Mouse (Mus musculus): ENCODE data around the gene Qars. TPM values are rescaled to one million over a fixed set of nuclear protein-coding genes. Genes with fewer than 3 reads are reported as not detected.

The Qars gene
- total RNA-seq (2021) = 10 to 100 TPM; 93.1 to 96.0 TPM
- long read RNA-seq, experiment 1, transcript Qars-201 (24 exons, 2,800 nt) = major isoform, 47 of 61 reads
- long read RNA-seq, experiment 1, partial matches to known transcripts = 10 of 61 reads
- long read RNA-seq, experiment 1, other reads (novel, unspliced or antisense) = 4 of 61 reads
- long read RNA-seq, experiment 2, transcript Qars-201 (24 exons, 2,800 nt) = major isoform, 65 of 81 reads
- long read RNA-seq, experiment 2, partial matches to known transcripts = 10 of 81 reads
- long read RNA-seq, experiment 2, other reads (novel, unspliced or antisense) = 6 of 81 reads

DNA sequence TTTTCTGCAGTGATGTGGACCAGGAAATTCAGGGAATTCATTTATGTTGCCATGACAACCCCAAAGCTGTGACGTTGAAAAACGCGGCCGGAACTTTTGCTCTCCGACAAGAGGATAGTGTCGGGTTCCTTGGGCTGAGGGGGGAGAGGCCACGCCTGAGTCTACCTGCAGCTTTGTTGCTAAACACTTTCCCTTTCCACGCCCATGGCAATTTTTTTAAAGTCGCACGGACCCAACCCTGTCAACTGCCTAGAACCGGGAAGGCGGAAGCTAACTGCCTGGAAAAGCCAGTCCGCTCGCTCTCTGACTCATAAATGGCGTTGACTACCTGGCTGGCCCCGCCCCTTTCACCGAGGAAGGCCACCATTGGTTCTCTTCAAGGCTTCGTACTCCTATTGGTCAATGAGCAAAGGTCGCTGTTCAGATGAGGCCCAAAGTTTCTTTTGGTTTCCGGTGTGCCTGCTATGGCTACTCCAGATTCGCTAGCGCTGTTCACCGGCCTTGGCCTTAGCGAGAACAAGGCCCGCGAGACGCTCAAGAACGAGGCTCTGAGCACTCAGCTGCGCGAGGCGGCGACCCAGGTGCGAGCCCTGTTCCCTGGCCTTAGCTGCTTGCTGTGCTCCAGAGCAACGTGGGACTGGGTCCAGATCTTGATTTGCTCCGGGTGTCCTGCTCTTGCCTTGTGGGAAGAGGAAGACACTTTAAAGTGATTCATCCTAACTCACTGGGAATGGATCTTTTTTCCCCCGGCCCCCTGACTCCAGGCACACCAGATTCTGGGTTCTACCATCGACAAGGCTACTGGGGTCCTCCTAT is at the start of gene Qars:
TSS of gene Qars (plus strand) at position 88 of the 816 bp plus-strand sequence.
- peak; percentile 78 to 92 for DNase-seq (ENCODE audit: low spot score in 2 of 2)

DNA sequence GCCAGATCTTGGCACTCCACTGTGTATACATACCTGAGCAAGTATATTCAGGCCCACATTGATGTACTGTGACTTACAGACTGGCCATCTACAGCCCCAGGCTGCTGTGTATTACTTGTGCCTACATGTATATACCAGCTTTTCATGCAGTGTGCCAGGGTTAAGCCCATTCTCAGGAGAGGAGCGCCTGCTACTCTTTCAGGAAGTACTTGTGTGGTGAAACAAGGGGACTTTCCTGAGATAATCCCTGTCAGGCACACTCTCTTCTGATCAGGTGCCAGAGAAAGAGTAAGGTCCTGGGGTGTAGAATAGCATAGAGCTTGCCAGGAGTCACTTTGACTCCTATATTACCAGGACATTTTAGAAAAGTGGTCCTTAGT is 47.6 kb upstream of the Qars start:
- no peak for DNase-seq (ENCODE audit: low spot score in 2 of 2)

DNA sequence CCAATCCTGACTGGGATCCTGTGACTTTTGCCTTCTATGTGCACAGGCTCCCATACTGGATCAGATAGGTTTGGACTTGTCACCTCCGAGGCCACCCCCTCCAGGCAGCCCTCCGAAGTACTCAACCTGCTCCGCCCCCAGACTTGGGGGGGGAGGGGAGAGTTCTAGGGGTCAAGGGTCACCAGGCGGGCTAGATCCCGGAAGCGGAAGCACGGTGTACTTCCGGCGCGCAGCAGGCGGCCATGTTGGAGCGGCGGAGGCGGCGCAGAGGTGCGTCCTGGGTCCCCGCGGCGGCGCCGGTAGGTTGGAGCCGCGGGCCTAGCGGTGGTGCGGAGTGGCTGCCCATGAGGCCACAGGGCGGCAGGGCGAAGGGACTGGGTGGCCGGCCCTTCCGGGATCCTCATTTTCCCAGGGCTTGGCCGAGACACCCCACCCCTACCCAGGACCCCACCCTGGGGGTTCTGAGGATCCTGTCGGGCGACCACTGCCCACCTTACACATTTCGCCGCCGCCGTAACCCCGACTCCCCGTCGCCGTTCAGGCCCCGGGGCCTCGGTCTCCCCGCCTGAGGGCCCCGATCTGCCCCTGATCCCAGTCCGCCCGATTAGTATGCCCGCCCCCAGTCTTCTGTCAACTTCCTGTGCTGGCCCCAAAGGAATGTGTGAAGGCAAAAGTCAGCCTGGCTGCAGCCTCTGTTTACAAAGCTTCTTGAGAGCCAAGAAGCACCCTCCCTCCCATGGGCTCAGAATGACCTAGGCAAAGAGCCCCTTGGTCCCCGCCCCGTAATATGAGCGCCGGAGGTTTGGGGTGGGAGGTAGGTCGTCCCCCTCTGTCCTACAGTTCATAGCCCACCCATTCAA is 47.0 kb upstream of the Qars start, which contains the start of gene Ccdc71:
TSS of gene Ccdc71 (plus strand) at position 209 of the 860 bp plus-strand sequence.
- DNase-seq (ENCODE audit: low spot score in 2 of 2) = peak; percentile 77 to 83

DNA sequence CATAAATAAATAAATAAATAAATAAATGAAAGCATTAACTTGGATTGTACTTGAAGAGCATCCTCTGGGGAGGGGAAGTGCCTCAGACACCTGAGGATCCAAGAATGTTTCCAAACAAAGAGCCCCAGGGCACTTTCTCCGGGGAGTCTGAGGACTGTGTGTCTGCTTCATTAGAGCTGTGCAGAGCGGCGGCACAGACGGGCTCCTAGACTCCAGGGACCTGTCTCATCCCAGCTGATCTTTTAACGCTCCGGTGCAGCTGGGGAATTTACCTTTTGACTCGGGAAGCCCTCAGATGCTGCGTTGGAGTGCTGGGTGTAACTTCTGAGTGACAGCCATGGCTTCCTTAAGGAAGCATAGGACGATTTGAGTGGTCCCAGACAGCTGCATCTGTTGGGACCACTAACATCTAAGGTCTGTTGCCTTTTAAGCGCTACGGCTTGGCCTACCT is 46.3 kb upstream of the Qars start, which contains the start of gene Klhdc8b:
TSS of gene Klhdc8b (minus strand) at position 401 of the 451 bp plus-strand sequence.
- no peak for DNase-seq (ENCODE audit: low spot score in 2 of 2)

DNA sequence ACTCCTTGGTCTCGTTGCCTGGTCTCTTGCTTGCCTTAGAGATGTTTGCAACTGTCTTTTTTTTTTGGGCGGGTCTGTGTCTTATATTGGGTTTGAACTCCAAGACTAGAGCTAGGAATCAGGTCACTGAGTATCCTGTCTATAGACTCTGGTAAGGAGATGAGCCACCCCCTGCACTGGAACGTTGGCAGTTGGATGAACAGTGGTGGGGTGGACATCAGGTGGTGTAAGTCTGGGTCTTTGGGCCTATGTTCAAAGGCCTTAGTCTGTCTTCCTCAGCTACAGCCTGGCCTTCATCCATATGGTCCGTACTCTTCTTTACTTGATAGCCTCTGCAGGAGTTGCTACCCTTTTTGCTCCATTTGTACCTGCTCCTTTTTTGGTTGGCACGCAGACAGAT is 45.8 kb upstream of the Qars start:
- no peak for DNase-seq (ENCODE audit: low spot score in 2 of 2)

DNA sequence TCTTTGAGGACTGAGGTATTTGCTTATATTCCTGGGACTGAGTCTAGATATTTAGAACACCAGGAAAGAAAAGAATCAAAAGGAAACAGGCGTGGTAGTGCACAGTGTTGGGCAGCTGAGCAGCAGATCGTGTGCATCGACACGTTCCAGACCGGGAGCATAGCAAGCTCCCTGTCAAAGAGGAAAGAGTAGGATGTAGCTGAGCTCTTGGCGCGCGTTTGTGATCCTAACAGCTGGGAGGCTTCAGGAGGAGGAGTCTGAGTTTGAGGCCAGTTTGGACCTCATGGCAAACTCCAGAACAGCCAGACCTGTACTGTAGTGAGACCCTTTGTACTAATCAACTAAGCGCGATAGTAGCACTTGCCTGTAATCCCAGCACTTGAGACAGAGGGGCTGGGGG is 45.3 kb upstream of the Qars start:
- DNase-seq (ENCODE audit: low spot score in 2 of 2) = no peak

DNA sequence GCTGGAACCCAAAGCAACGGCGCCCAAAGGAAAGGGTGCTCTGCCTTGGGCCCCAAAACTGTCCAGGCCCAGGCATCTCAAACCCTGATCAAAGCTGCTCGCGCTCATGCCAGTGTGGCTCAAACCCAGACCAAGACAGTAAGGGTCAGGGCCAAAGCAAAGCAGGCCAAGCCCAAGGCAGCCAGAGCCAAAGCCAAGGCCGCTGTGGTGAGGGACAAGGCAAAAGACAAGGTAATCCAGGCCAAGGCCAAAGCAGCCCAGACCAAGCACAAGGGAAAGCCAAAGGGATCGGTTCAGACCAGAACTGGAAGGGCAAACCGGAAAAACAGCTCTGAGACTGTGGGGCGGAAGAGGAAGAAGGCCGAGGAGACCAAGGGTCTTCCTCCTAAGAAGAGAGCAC is 43.8 kb upstream of the Qars start:
- no peak for DNase-seq (ENCODE audit: low spot score in 2 of 2)

DNA sequence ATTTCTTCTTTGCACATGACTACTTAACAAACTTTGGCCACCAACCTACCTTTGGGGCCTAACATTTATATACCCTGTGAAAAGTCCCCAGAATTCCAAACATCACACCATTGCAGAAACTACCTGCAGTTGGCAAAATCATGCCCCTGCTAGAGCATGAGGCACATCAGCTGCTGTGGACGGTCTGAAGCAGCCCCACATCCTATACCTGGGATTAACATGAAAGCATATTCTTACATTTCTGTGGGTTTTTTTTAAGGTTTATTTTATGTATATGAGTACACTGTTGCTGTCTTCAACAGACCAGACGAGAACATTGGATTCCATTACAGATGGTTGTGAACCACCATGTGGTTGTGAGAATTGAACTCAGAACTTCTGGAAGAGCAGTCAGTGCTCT is 41.3 kb upstream of the Qars start:
- DNase-seq (ENCODE audit: low spot score in 2 of 2) = no peak

DNA sequence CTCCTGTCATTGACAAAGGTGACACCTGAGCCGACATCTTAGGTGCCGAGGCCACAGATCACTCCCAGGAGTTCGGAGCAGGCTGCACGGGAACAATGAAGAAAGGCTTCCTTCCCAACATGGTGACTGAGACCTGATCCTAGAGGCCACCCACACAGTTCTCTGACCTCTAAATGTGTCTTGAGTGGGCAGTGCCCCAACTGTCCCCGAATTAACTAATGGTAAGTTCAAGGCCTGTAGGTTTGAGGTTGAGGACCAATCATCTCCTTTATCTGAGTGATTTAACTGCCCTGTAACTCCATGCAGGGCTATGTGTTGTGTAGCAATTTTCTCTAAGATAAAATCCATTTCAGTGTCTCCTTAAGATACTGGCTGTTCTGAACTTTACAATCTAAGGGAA is 38.1 kb upstream of the Qars start:
- no peak for DNase-seq (ENCODE audit: low spot score in 2 of 2)

DNA sequence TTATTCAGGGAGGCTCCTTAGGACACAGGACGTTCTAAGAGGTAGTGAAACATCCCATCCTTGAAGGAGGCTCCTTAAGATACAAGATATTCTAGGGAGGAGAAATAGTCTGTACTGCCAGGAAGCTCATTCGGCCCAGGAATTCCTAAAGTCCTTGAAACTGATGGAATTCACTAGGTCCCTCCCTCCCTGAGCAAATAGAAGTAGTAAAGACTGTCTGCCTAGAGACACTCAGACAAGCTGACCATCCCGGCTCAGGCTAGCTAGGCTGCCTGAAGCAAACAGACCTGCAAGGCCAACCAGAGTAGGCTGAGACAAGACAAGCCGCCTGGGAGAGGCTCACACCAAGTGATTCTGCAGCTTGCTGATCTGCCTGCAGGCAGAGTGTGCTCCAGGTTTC is 37.7 kb upstream of the Qars start:
- no peak for DNase-seq (ENCODE audit: low spot score in 2 of 2)

DNA sequence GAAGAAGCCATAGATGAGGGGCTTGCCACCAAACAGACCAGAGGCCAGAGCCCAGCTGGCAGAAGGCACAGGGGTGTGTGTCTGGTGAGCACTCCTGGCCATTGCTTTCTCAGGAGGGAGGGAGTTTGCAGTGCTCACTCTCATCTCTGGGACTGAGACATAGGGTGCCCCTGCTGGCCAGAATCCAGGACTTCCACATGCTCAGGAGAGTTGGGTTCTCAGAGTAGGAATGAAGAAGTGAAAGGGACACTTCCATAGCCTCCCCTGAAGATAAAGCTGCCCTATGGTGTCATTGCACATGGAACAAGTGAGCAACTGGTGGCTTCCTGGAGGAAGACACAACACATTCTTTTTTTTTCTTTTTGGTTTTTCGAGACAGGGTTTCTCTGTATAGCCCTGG is 33.0 kb upstream of the Qars start:
- no peak for DNase-seq (ENCODE audit: low spot score in 2 of 2)

DNA sequence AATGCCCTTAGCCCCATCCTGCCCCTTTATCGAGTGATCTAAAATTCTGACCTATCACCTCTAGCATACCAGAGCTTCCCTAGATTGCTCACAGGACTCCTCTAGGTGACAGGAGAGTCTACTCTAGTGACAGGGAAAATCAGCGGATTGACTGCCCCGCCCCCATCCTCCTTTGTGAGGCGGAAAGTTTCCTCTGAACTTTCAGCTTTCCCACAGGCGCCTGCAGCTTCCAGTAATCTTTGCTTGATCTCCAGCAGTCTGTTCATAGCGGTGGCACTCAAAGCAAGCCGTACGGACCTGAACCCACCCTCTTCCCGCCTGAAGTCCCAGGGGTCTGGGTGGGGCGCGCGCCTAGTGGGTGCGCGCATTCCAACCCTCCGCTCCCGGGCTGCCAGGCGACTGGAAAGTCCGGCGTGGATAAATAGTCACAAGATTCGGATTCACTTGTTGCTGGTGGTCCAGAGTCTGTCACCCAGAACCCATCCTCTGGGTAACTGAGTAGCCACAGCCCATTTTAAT is 28.8 kb upstream of the Qars start:
- DNase-seq (ENCODE audit: low spot score in 2 of 2) = peak; percentile 80 to 89

DNA sequence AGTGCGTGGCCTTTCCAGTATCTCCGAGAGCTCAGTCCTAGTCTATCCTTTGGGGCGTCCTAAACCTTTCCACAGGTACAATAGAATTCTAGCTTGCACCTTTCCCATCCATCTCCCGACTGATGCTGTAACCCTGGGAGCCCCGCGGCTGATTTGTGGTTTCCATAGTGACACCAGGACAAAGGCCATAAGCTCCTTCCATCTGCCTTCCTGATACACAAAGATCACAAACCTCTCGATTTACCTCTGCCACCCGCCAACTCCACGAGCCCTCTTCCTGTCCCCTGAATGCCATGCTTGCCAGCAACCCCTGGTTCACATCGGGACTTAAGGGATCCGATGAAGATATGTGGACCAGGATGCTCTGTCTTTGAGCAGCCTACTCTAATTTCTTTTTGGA is 28.3 kb upstream of the Qars start:
- peak in 1 of 2 experiments; percentile 33 for DNase-seq (ENCODE audit: low spot score in 2 of 2)

DNA sequence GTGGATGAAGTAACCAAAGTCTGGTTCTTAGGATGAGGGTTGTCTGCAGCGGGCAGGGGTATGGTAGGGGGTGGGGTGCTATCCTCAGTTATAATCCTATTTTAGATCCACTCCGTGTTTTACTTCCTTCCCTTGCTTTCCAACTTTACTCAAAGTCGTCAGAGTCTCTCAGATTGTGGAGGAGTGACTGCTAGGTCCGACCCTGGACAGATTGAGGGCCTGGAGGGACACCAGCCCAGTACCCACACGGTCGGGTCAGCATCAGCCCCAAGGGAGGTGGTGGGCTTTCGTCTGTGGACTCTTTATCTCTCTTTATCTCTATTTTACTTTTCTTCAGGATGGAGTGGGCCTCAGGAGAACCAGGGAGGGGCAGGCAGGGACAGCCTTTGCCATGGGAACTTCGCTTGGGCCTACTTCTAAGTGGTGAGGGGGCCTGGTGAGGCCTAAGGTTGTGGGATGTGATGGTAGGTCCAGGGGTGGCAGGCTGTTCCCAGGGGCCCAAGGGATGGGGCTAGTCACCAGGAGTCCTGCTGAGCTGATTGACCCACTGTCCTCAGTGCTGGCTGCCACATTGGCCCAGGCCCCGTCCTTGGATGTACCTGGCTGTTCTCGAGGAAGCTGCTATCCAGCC is 27.7 kb upstream of the Qars start, which contains the start of gene Lamb2:
TSS of gene Lamb2 (plus strand) at position 16 of the 631 bp plus-strand sequence.
- DNase-seq (ENCODE audit: low spot score in 2 of 2) = peak in 1 of 2 experiments; percentile 35

DNA sequence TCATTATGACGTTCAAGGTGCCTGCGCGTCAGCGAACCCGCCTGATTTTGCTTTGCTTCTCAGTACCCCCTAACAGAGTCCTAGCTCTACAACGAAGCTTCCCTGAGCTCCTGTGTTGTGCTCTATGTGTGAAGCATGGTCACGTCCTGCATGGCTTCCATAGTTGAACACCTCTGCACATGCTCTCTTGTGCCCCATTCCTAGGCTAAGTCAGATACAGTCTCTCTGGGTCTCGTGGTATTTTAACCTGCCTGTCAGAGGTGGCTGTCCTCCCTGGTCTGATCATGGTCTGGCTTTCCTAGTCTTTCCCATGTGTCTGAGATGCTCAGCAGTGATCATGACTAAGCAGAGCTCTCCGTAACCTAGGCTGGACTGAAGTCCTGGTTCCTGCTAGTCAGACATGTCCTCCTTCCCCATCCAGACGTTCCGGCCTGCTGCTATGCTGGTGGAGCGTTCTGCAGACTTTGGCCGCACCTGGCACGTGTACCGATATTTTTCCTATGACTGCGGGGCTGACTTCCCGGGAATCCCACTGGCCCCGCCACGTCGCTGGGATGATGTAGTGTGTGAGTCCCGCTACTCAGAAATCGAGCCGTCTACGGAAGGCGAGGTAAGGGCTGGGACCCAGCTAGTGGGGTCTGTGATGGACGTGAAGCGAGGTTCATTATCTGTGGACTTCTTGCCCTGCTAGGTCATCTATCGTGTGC is 26.5 kb upstream of the Qars start:
- no peak for DNase-seq (ENCODE audit: low spot score in 2 of 2)

DNA sequence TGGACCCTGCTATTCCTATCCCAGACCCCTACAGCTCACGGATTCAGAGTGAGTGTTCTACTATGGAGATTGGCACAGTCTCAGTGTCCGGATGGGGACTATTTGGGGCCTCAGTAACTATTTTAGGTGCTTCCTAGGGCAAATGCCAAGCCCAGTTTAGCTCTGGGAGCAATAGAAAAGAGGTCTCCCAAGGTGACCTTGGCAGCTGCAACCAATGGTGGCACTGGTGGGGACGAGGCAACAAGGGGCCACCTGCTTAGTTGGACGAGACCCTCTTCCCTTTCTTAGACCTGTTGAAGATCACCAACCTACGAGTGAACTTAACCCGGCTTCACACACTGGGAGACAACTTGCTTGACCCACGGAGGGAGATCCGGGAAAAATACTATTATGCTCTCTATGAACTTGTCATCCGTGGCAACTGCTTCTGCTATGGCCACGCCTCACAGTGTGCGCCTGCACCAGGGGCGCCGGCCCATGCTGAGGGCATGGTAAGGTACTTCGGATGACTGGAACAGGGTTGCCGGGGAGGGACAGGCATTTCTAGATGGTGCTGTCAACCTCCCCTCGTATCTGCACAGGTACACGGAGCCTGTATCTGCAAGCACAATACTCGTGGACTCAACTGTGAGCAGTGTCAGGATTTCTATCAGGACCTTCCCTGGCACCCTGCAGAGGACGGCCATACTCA is 25.8 kb upstream of the Qars start:
- no peak for DNase-seq (ENCODE audit: low spot score in 2 of 2)

DNA sequence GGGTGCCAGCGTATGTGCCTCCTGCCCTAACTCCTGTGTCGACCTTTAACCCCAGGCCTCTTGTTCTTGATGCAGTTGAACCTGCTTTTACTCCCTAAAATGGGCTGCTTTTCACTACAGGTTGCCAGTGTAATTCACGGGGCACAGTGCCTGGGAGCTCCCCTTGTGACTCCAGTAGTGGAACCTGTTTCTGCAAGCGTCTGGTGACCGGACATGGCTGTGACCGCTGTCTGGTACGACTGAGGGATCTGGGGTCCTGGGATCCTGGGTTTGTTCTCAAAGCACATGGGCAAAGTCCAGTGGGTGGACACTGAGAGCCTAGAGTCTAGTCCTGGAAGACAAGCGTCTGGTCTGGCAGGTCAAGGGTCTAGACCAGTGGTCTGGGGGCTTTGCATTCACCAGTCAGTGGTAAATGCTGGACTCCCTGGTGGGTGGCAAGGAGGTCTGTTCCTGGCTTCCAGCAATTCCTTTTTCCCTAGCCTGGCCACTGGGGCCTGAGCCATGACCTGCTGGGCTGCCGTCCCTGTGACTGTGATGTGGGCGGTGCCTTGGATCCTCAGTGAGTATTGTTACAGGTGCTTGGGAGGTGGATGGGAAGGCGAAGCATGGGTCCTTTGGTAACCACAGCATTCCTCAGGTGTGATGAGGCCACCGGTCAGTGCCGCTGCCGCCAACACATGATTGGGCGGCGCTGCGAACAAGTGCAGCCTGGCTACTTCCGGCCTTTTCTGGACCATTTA is 24.3 kb upstream of the Qars start:
- DNase-seq (ENCODE audit: low spot score in 2 of 2) = no peak

DNA sequence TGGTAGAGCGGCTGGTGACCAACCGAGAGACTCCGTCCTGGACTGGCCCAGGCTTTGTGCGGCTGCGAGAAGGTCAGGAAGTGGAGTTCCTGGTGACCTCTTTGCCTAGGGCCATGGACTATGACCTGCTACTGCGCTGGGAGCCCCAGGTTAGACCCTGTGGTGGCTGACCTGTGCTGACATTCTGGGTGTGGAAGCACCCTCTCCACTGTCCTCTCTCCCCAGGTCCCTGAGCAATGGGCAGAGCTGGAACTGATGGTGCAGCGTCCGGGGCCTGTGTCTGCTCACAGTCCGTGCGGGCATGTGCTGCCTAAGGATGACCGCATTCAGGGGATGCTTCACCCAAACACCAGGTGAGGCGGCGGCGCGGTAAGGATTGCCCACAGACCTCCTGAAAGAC is 23.5 kb upstream of the Qars start:
- DNase-seq (ENCODE audit: low spot score in 2 of 2) = no peak

Data from gastrocnemius, postnatal 4 days (tissue).